Mouse (Mus musculus) heart, embryonic 10.5 days (tissue): ENCODE data around the gene Fen1. TPM values are rescaled to one million over a fixed set of nuclear protein-coding genes. Genes with fewer than 3 reads are reported as not detected.

Experiments used
- microRNA-seq: library from miRNA; unstranded; fragments of <30 nt; microRNA quantifications from one replicate; pipeline ENCODE4, GENCODE M21; 2017
- polyA plus RNA-seq: library from polyadenylated mRNA; unstranded; fragments of >200 nt; fragmentation: Nextera tagmentation; extraction: Ambion mirVana; gene quantifications from 2 replicates; pipeline ENCODE4 v1.2.1, GENCODE M21; 2016

Fen1 gene
- polyA plus RNA-seq, 1 experiment from 2014 or later, result 128 TPM

Small RNA genes within 50 kb of the gene (microRNA-seq; reads per million reads assigned to microRNA genes)
- gene Mir6993, result not detected

Other genes with a start within 250 kb of the Fen1 start
- 1,706 and 1,823 TPM in 2 replicates for gene Fth1, start 223.6 kb downstream of the Fen1 start, polyA plus RNA-seq
- 0.73 and 0.95 TPM in 2 replicates for gene Best1, start 202.5 kb downstream of the Fen1 start, polyA plus RNA-seq
- 51.5 and 57.6 TPM in 2 replicates for gene Rab3il1, start 202.5 kb downstream of the Fen1 start, polyA plus RNA-seq
- 16.5 and 19.0 TPM in 2 replicates for gene Fads3, start 162.6 kb downstream of the Fen1 start, polyA plus RNA-seq
- 72.7 and 87.6 TPM in 2 replicates for gene Fads2, start 102.4 kb downstream of the Fen1 start, polyA plus RNA-seq
- 76.6 and 89.6 TPM in 2 replicates for gene Fads1, start 21.3 kb downstream of the Fen1 start, polyA plus RNA-seq
- gene Tmem258, start 155 bp downstream of the Fen1 start, polyA plus RNA-seq, result 384 and 400 TPM in 2 replicates
- gene Myrf, start 36.6 kb upstream of the Fen1 start, polyA plus RNA-seq, result 17.4 and 30.6 TPM in 2 replicates
- 1.2 TPM in 2 replicates for gene Dagla, start 100.7 kb upstream of the Fen1 start, polyA plus RNA-seq
- 0.16 and 0.35 TPM in 2 replicates for gene Syt7, start 184.9 kb upstream of the Fen1 start, polyA plus RNA-seq